Mouse (Mus musculus): ENCODE results near the gene Matk. TPM values are rescaled to one million over a fixed set of nuclear protein-coding genes. Genes with fewer than 3 reads are reported as not detected.

Matk gene
- polyA plus RNA-seq, 1 experiment from 2014 or later: 3.6 TPM

Small RNA genes within 50 kb of the gene (microRNA-seq; reads per million reads assigned to microRNA genes)
- gene Mir3057: 6.8 reads per million, percentile 28 among the genes with 10 or more reads in this experiment

Other genes with a start within 250 kb of the Matk start
- gene Gng7, start 238.0 kb upstream of the Matk start, polyA plus RNA-seq (2015; fragmentation: Nextera tagmentation; extraction: Ambion mirVana): 5.2 and 6.1 TPM in 2 replicates
- 0.49 and 0.57 TPM in 2 replicates for gene Diras1, start 227.3 kb upstream of the Matk start, polyA plus RNA-seq (2015; fragmentation: Nextera tagmentation; extraction: Ambion mirVana)
- 18.2 and 20.9 TPM in 2 replicates for gene Slc39a3, start 215.5 kb upstream of the Matk start, polyA plus RNA-seq (2015; fragmentation: Nextera tagmentation; extraction: Ambion mirVana)
- 163 and 167 TPM in 2 replicates for gene Sgta, start 192.8 kb upstream of the Matk start, polyA plus RNA-seq (2015; fragmentation: Nextera tagmentation; extraction: Ambion mirVana)
- gene Thop1, start 182.9 kb upstream of the Matk start, polyA plus RNA-seq (2015; fragmentation: Nextera tagmentation; extraction: Ambion mirVana): 55.4 and 64.4 TPM in 2 replicates
- gene Creb3l3, start 154.1 kb upstream of the Matk start, polyA plus RNA-seq (2015; fragmentation: Nextera tagmentation; extraction: Ambion mirVana): 14.5 and 18.9 TPM in 2 replicates
- gene Map2k2, start 147.0 kb upstream of the Matk start, polyA plus RNA-seq (2015; fragmentation: Nextera tagmentation; extraction: Ambion mirVana): 143 and 145 TPM in 2 replicates
- gene Zbtb7a, start 117.7 kb upstream of the Matk start, polyA plus RNA-seq (2015; fragmentation: Nextera tagmentation; extraction: Ambion mirVana): 36.6 and 47.4 TPM in 2 replicates
- 34.8 and 35.8 TPM in 2 replicates for gene Pias4, start 85.0 kb upstream of the Matk start, polyA plus RNA-seq (2015; fragmentation: Nextera tagmentation; extraction: Ambion mirVana)
- gene Eef2, start 76.3 kb upstream of the Matk start, polyA plus RNA-seq (2015; fragmentation: Nextera tagmentation; extraction: Ambion mirVana): 533 and 575 TPM in 2 replicates
- gene Dapk3, start 69.9 kb upstream of the Matk start, polyA plus RNA-seq (2015; fragmentation: Nextera tagmentation; extraction: Ambion mirVana): 30.5 and 32.4 TPM in 2 replicates
- gene 4930442H23Rik, start 69.1 kb upstream of the Matk start, polyA plus RNA-seq (2015; fragmentation: Nextera tagmentation; extraction: Ambion mirVana): not detected in 2 replicates
- gene Nmrk2, start 50.9 kb upstream of the Matk start, polyA plus RNA-seq (2015; fragmentation: Nextera tagmentation; extraction: Ambion mirVana): 0.57 TPM in 1 of 2 replicates, not detected in the other
- gene Atcay, start 22.1 kb upstream of the Matk start, polyA plus RNA-seq (2015; fragmentation: Nextera tagmentation; extraction: Ambion mirVana): 1.5 TPM in 2 replicates
- gene Zfr2, start 19.8 kb upstream of the Matk start, polyA plus RNA-seq (2015; fragmentation: Nextera tagmentation; extraction: Ambion mirVana): 5.3 and 5.9 TPM in 2 replicates
- 197 and 220 TPM in 2 replicates for gene Mrpl54, start 14.0 kb downstream of the Matk start, polyA plus RNA-seq (2015; fragmentation: Nextera tagmentation; extraction: Ambion mirVana)
- 61.6 and 66.9 TPM in 2 replicates for gene Apba3, start 14.0 kb downstream of the Matk start, polyA plus RNA-seq (2015; fragmentation: Nextera tagmentation; extraction: Ambion mirVana)
- gene Tjp3, start 38.6 kb downstream of the Matk start, polyA plus RNA-seq (2015; fragmentation: Nextera tagmentation; extraction: Ambion mirVana): 29.1 and 35.7 TPM in 2 replicates
- gene Pip5k1c, start 40.0 kb downstream of the Matk start, polyA plus RNA-seq (2015; fragmentation: Nextera tagmentation; extraction: Ambion mirVana): 40.8 and 41.8 TPM in 2 replicates
- gene Cactin, start 68.2 kb downstream of the Matk start, polyA plus RNA-seq (2015; fragmentation: Nextera tagmentation; extraction: Ambion mirVana): 22.4 and 26.7 TPM in 2 replicates
- 28.1 and 31.5 TPM in 2 replicates for gene Tbxa2r, start 75.8 kb downstream of the Matk start, polyA plus RNA-seq (2015; fragmentation: Nextera tagmentation; extraction: Ambion mirVana)
- 0.05 TPM in 1 of 2 replicates, not detected in the other for gene Gipc3, start 90.3 kb downstream of the Matk start, polyA plus RNA-seq (2015; fragmentation: Nextera tagmentation; extraction: Ambion mirVana)
- 67.7 and 70.2 TPM in 2 replicates for gene Hmg20b, start 97.5 kb downstream of the Matk start, polyA plus RNA-seq (2015; fragmentation: Nextera tagmentation; extraction: Ambion mirVana)
- 7.3 and 8.6 TPM in 2 replicates for gene Mfsd12, start 104.6 kb downstream of the Matk start, polyA plus RNA-seq (2015; fragmentation: Nextera tagmentation; extraction: Ambion mirVana)
- 2.9 and 3.0 TPM in 2 replicates for gene 4930404N11Rik, start 112.9 kb downstream of the Matk start, polyA plus RNA-seq (2015; fragmentation: Nextera tagmentation; extraction: Ambion mirVana)
- 69.2 and 79.0 TPM in 2 replicates for gene Fzr1, start 125.6 kb downstream of the Matk start, polyA plus RNA-seq (2015; fragmentation: Nextera tagmentation; extraction: Ambion mirVana)
- 77.4 and 79.6 TPM in 2 replicates for gene Dohh, start 131.5 kb downstream of the Matk start, polyA plus RNA-seq (2015; fragmentation: Nextera tagmentation; extraction: Ambion mirVana)
- gene Gm48551, start 131.5 kb downstream of the Matk start, polyA plus RNA-seq (2015; fragmentation: Nextera tagmentation; extraction: Ambion mirVana): 3.0 and 3.8 TPM in 2 replicates
- gene Gm48552, start 136.1 kb downstream of the Matk start, polyA plus RNA-seq (2015; fragmentation: Nextera tagmentation; extraction: Ambion mirVana): 1.3 and 1.5 TPM in 2 replicates
- gene Smim24, start 140.1 kb downstream of the Matk start, polyA plus RNA-seq (2015; fragmentation: Nextera tagmentation; extraction: Ambion mirVana): 61.8 and 65.3 TPM in 2 replicates
- gene Nfic, start 202.7 kb downstream of the Matk start, polyA plus RNA-seq (2015; fragmentation: Nextera tagmentation; extraction: Ambion mirVana): 74.8 and 82.5 TPM in 2 replicates
- 1.3 and 1.5 TPM in 2 replicates for gene Celf5, start 229.8 kb downstream of the Matk start, polyA plus RNA-seq (2015; fragmentation: Nextera tagmentation; extraction: Ambion mirVana)
- 88.4 and 96.7 TPM in 2 replicates for gene Ncln, start 243.5 kb downstream of the Matk start, polyA plus RNA-seq (2015; fragmentation: Nextera tagmentation; extraction: Ambion mirVana)
- gene S1pr4, start 247.2 kb downstream of the Matk start, polyA plus RNA-seq (2015; fragmentation: Nextera tagmentation; extraction: Ambion mirVana): 1.2 TPM in 2 replicates

All from stomach, embryonic 16.5 days (tissue).